23 mouse cellular contexts compared by ENCODE assay signal in genomic region chr10:22821709-22822108, GRCm38 (mm10). TPM values are rescaled to one million over a fixed set of nuclear protein-coding genes. Genes with fewer than 3 reads are reported as not detected.
DNase-seq lines count a peak whose midpoint lies in the region; ATAC-seq and TF ChIP-seq lines count a peak whose summit lies in the region.
"Had no signal": no experiment of that assay in that cellular context is flagged by ENCODE, and none has a peak within 500 bp of the region (broad histone marks: within the 10 kb centered on the region; RNA-seq: fewer than 3 reads in every experiment).

No protein-coding gene starts in this region.

- H3K9ac ChIP-seq in intestine, embryonic 14.5 days (ENCODE audit: low read length) = 0 out of 2 replicates have a peak overlapping the region, but pooled peaks have one; percentile 11
- H3K9ac ChIP-seq in intestine, postnatal 0 days (ENCODE audit: low read depth, low read length) = no peak overlapping the region
- no peak overlapping the region for H3K9ac ChIP-seq in lung, embryonic 15.5 days
- no peak overlapping the region for H3K9ac ChIP-seq in stomach, embryonic 14.5 days (replicated peaks; ENCODE audit: low read depth, low read length)
- H3K9ac ChIP-seq in forebrain, embryonic 15.5 days (replicated peaks) = no peak overlapping the region
- H3K9ac ChIP-seq: embryonic facial prominence, embryonic 15.5 days; heart, embryonic 12.5 days; midbrain, embryonic 12.5 days; neural tube, embryonic 13.5 days had no signal

- H3K4me2 ChIP-seq in intestine, embryonic 14.5 days (ENCODE audit: low read length) = peak overlapping the region; percentile 49
- no peak overlapping the region; the same call in 1 of the 2 replicates for H3K4me2 ChIP-seq in intestine, postnatal 0 days (replicated peaks; ENCODE audit: low read depth)
- peak overlapping the region; percentile 32 for H3K4me2 ChIP-seq in lung, embryonic 15.5 days
- peak overlapping the region; percentile 38 for H3K4me2 ChIP-seq in stomach, embryonic 14.5 days (replicated peaks; ENCODE audit: low read depth, low read length)
- H3K4me2 ChIP-seq in forebrain, embryonic 15.5 days (replicated peaks) = no peak overlapping the region
- H3K4me2 ChIP-seq: embryonic facial prominence, embryonic 15.5 days; heart, embryonic 12.5 days; midbrain, embryonic 12.5 days; neural tube, embryonic 13.5 days had no signal

- peak overlapping the region; percentile 99 for H3K27ac ChIP-seq in intestine, embryonic 14.5 days (ENCODE audit: low read depth)
- no peak overlapping the region for H3K27ac ChIP-seq in intestine, postnatal 0 days (ENCODE audit: low read depth, low read length)
- H3K27ac ChIP-seq in lung, embryonic 15.5 days = peak overlapping the region; percentile 81
- no peak overlapping the region for H3K27ac ChIP-seq in embryonic facial prominence, embryonic 10.5 days (replicated peaks)
- peak overlapping the region; percentile 99 for H3K27ac ChIP-seq in stomach, embryonic 14.5 days (ENCODE audit: low read length)
- no peak overlapping the region for H3K27ac ChIP-seq in forebrain, embryonic 15.5 days (replicated peaks)
- H3K27ac ChIP-seq: embryonic facial prominence, embryonic 15.5 days; hindbrain, postnatal 0 days; midbrain, embryonic 12.5 days; neural tube, embryonic 13.5 days had no signal

- H3K4me1 ChIP-seq in intestine, embryonic 14.5 days (replicated peaks; ENCODE audit: control insufficient read depth, insufficient read depth, low read length) = peaks cover 24% of the 10 kb centered on the region
- 0 out of 2 replicates have a peak, but pooled peaks cover 2% of the 10 kb centered on the region for H3K4me1 ChIP-seq in intestine, postnatal 0 days (replicated peaks; ENCODE audit: control insufficient read depth, insufficient read depth, low read length)
- H3K4me1 ChIP-seq in lung, embryonic 15.5 days = peaks cover 24% of the 10 kb centered on the region; the same call in 1 of the 2 replicates
- peaks cover 16% of the 10 kb centered on the region for H3K4me1 ChIP-seq in embryonic facial prominence, embryonic 10.5 days
- H3K4me1 ChIP-seq in stomach, embryonic 14.5 days (ENCODE audit: control insufficient read depth, insufficient read depth, low read length) = peaks cover 20% of the 10 kb centered on the region; the same call in 1 of the 2 replicates
- H3K4me1 ChIP-seq in forebrain, embryonic 15.5 days = peaks cover 8% of the 10 kb centered on the region; the same call in 1 of the 2 replicates

- H3K4me3 ChIP-seq in intestine, embryonic 14.5 days (ENCODE audit: low read depth, low read length) = no peak overlapping the region
- H3K4me3 ChIP-seq in intestine, postnatal 0 days (ENCODE audit: low read depth, low read length) = no peak overlapping the region
- no peak overlapping the region for H3K4me3 ChIP-seq in lung, embryonic 15.5 days
- H3K4me3 ChIP-seq in embryonic facial prominence, embryonic 10.5 days = no peak overlapping the region
- no peak overlapping the region; the same call in 1 of the 2 replicates for H3K4me3 ChIP-seq in stomach, embryonic 14.5 days (ENCODE audit: low read depth, low read length)
- H3K4me3 ChIP-seq in forebrain, embryonic 15.5 days = no peak overlapping the region
- H3K4me3 ChIP-seq: embryonic facial prominence, embryonic 15.5 days; heart, embryonic 12.5 days; midbrain, embryonic 12.5 days; neural tube, embryonic 13.5 days had no signal

- 0 out of 2 replicates have a peak, but pooled peaks cover 2% of the 10 kb centered on the region for H3K36me3 ChIP-seq in intestine, embryonic 14.5 days (ENCODE audit: control insufficient read depth, insufficient read depth, low read length)
- no peaks in the 10 kb centered on the region for H3K36me3 ChIP-seq in intestine, postnatal 0 days (ENCODE audit: control insufficient read depth, insufficient read depth)
- H3K36me3 ChIP-seq in lung, embryonic 15.5 days = no peaks in the 10 kb centered on the region
- H3K36me3 ChIP-seq in embryonic facial prominence, embryonic 10.5 days (replicated peaks) = no peaks in the 10 kb centered on the region
- H3K36me3 ChIP-seq in stomach, embryonic 14.5 days (ENCODE audit: control insufficient read depth, insufficient read depth, low read length) = no peaks in the 10 kb centered on the region
- H3K36me3 ChIP-seq in forebrain, embryonic 15.5 days = no peaks in the 10 kb centered on the region
- H3K36me3 ChIP-seq: embryonic facial prominence, embryonic 15.5 days; heart, embryonic 12.5 days; midbrain, embryonic 12.5 days; neural tube, embryonic 13.5 days had no signal

- no peaks in the 10 kb centered on the region for H3K9me3 ChIP-seq in intestine, embryonic 14.5 days (ENCODE audit: control insufficient read depth, low read length)
- H3K9me3 ChIP-seq in intestine, postnatal 0 days (ENCODE audit: control insufficient read depth) = no peaks in the 10 kb centered on the region
- no peaks in the 10 kb centered on the region for H3K9me3 ChIP-seq in lung, embryonic 15.5 days
- H3K9me3 ChIP-seq in embryonic facial prominence, embryonic 10.5 days = no peaks in the 10 kb centered on the region
- H3K9me3 ChIP-seq in stomach, embryonic 14.5 days (ENCODE audit: control insufficient read depth, low read depth, low read length) = no peaks in the 10 kb centered on the region
- no peaks in the 10 kb centered on the region for H3K9me3 ChIP-seq in forebrain, embryonic 15.5 days
- H3K9me3 ChIP-seq: embryonic facial prominence, embryonic 15.5 days; heart, embryonic 12.5 days; midbrain, embryonic 12.5 days; neural tube, embryonic 13.5 days had no signal

- no peak for DNase-seq in intestine, embryonic 14.5 days (ENCODE audit: low spot score)
- no peak for DNase-seq in lung, postnatal 25 days (ENCODE audit: low spot score)
- DNase-seq in embryonic facial prominence, embryonic 10.5 days (ENCODE audit: low spot score) = peak; percentile 18
- DNase-seq in left cerebral cortex, adult 8-10 months (ENCODE audit: low spot score in 2 of 2) = no peak
- DNase-seq: adrenal gland, postnatal 10 days; B cell, adult 2 months; cerebellum, adult 11-12 months; gastrocnemius, postnatal 25 days; layer of hippocampus, postnatal 36 days; lung, postnatal 10 days; right cerebral cortex, postnatal 4 days had no signal

- no peak for TF ChIP-seq CTCF in intestine, postnatal 0 days (IDR thresholded peaks at IDR 0.05; ENCODE audit: low read depth)

- WGBS in intestine, embryonic 14.5 days = 9% methylated on average over 5 of the region's 5 CpGs
- WGBS in intestine, postnatal 0 days = 9% methylated on average over 5 of the region's 5 CpGs
- 15% methylated on average over 5 of the region's 5 CpGs for WGBS in lung, embryonic 15.5 days
- 3% methylated on average over 5 of the region's 5 CpGs for WGBS in embryonic facial prominence, embryonic 10.5 days
- 11% methylated on average over 5 of the region's 5 CpGs for WGBS in stomach, embryonic 14.5 days
- WGBS in forebrain, embryonic 15.5 days = 2% methylated on average over 5 of the region's 5 CpGs

- ATAC-seq in intestine, embryonic 14.5 days (replicated peaks; ENCODE audit: low FRiP score, low TSS enrichment, low read depth) = no peak
- ATAC-seq in intestine, postnatal 0 days = no peak
- ATAC-seq in lung, embryonic 15.5 days (ENCODE audit: borderline replicate concordance, extremely low read depth, low FRiP score, low TSS enrichment) = no peak
- no peak for ATAC-seq in stomach, embryonic 14.5 days (ENCODE audit: insufficient number of reproducible peaks, insufficient read depth, low FRiP score, low read depth)
- no peak for ATAC-seq in forebrain, embryonic 15.5 days (replicated peaks)
- ATAC-seq: hindbrain, postnatal 0 days had no signal

- peaks cover 10% of the 10 kb centered on the region; the same call in 1 of the 2 replicates for H3K27me3 ChIP-seq in intestine, embryonic 14.5 days (replicated peaks; ENCODE audit: control insufficient read depth, insufficient read depth, low read length)
- peaks cover 37% of the 10 kb centered on the region for H3K27me3 ChIP-seq in intestine, postnatal 0 days (replicated peaks; ENCODE audit: control insufficient read depth, insufficient read depth, low read length)
- peaks cover 22% of the 10 kb centered on the region for H3K27me3 ChIP-seq in lung, embryonic 15.5 days
- H3K27me3 ChIP-seq in embryonic facial prominence, embryonic 10.5 days (replicated peaks; ENCODE audit: low read depth, poor library complexity, severe bottlenecking) = peaks cover 97% of the 10 kb centered on the region
- H3K27me3 ChIP-seq in stomach, embryonic 14.5 days (ENCODE audit: control insufficient read depth, insufficient read depth, low read length) = no peaks in the 10 kb centered on the region
- peaks cover 75% of the 10 kb centered on the region for H3K27me3 ChIP-seq in forebrain, embryonic 15.5 days

RNA-seq across cellular contexts. Expression of gene Tcf21, which starts 1.7 kb away (rescaled TPM):
- 257 and 320 TPM in 2 replicates for polyA plus RNA-seq in intestine, embryonic 14.5 days (2014; fragmentation: Nextera tagmentation; extraction: Ambion mirVana)
- polyA plus RNA-seq in intestine, postnatal 0 days (2015; fragmentation: Nextera tagmentation; extraction: Ambion mirVana) = 66.4 and 70.2 TPM in 2 replicates
- polyA plus RNA-seq in lung, embryonic 15.5 days (2015; fragmentation: Nextera tagmentation; extraction: Ambion mirVana) = 279 and 296 TPM in 2 replicates
- 4.8 and 5.0 TPM in 2 replicates for polyA plus RNA-seq in embryonic facial prominence, embryonic 10.5 days (2016; fragmentation: Nextera tagmentation; extraction: Ambion mirVana)
- 366 and 410 TPM in 2 replicates for polyA plus RNA-seq in stomach, embryonic 14.5 days (2014; fragmentation: Nextera tagmentation; extraction: Ambion mirVana)
- not detected for total RNA-seq in left cerebral cortex, adult 8-10 months (2022)
- polyA plus RNA-seq in forebrain, embryonic 15.5 days (2015; fragmentation: Nextera tagmentation; extraction: Ambion mirVana) = 0.29 and 0.45 TPM in 2 replicates
- total RNA-seq: gastrocnemius, postnatal 25 days; layer of hippocampus, adult 18-20 months; layer of hippocampus, postnatal 36 days; left cerebral cortex, postnatal 36 days had no signal
- polyA plus RNA-seq: forebrain, embryonic 11.5 days; midbrain, embryonic 12.5 days had no signal

Comparison
In these comparisons a context has a peak if more than half of its experiments do, and no peak if none do; other contexts are left out.
1. H3K27ac ChIP-seq: peak in intestine, embryonic 14.5 days (single experiment), lung, embryonic 15.5 days (single experiment) and stomach, embryonic 14.5 days (single experiment); none in intestine, postnatal 0 days (single experiment), embryonic facial prominence, embryonic 10.5 days (single experiment) and forebrain, embryonic 15.5 days (single experiment).
2. H3K4me2 ChIP-seq: peak in intestine, embryonic 14.5 days (single experiment), lung, embryonic 15.5 days (single experiment) and stomach, embryonic 14.5 days (single experiment); none in intestine, postnatal 0 days (single experiment) and forebrain, embryonic 15.5 days (single experiment).
3. RNA of gene Tcf21, which starts 1.7 kb away (polyA plus RNA-seq): 366 to 410 TPM in stomach, embryonic 14.5 days, 279 to 296 TPM in lung, embryonic 15.5 days, 257 to 320 TPM in intestine, embryonic 14.5 days and 66.4 to 70.2 TPM in intestine, postnatal 0 days; 4.8 to 5.0 TPM in embryonic facial prominence, embryonic 10.5 days and 0.29 to 0.45 TPM in forebrain, embryonic 15.5 days; every median in the first group is over 10 times any median in the second.